Mouse (Mus musculus) lung, postnatal 25 days (tissue): Measurements from ENCODE around the gene Sirpa.

Experiments
- DNase-seq: peaks from one replicate; pipeline ENCODE4 v3.0.0; 2022; ENCODE audit warnings: low spot score

The Sirpa gene

GRCm38 (mm10) chr2:129584905-129585304, 7.7 kb upstream of the Sirpa start:
- no peak for DNase-seq

- peak; percentile 60 for DNase-seq
These were observed 6.6 kb upstream of the Sirpa start for GRCm38 (mm10) chr2:129585904-129586514.

- DNase-seq, result no peak
These were observed 5.4 kb upstream of the Sirpa start for GRCm38 (mm10) chr2:129587241-129587640.

GRCm38 (mm10) chr2:129587825-129588251, 4.8 kb upstream of the Sirpa start:
- DNase-seq, result no peak

- DNase-seq, result peak; percentile 33
These were observed 738 bp upstream of the Sirpa start for GRCm38 (mm10) chr2:129591897-129592296.

GRCm38 (mm10) chr2:129593141-129593875, 673 bp downstream of the Sirpa start:
- peak; percentile 56 for DNase-seq

- DNase-seq, result peak; percentile 21
These were observed 1.3 kb downstream of the Sirpa start for GRCm38 (mm10) chr2:129593876-129594421.

- DNase-seq, result no peak
These were observed 1.9 kb downstream of the Sirpa start for GRCm38 (mm10) chr2:129594569-129594968.

- DNase-seq, result no peak
These were observed 2.6 kb downstream of the Sirpa start for GRCm38 (mm10) chr2:129595206-129595605.

- peak; percentile 47 for DNase-seq
These were observed 3.1 kb downstream of the Sirpa start for GRCm38 (mm10) chr2:129595661-129596209.

- DNase-seq, result no peak
These were observed 4.0 kb downstream of the Sirpa start for GRCm38 (mm10) chr2:129596555-129597172.

GRCm38 (mm10) chr2:129597581-129597980, 4.9 kb downstream of the Sirpa start:
- DNase-seq, result no peak

- no peak for DNase-seq
These were observed 5.5 kb downstream of the Sirpa start for GRCm38 (mm10) chr2:129598094-129598493.

GRCm38 (mm10) chr2:129599231-129600084, 6.8 kb downstream of the Sirpa start:
- DNase-seq, result no peak

GRCm38 (mm10) chr2:129601059-129601650, 8.5 kb downstream of the Sirpa start:
- DNase-seq, result peak; percentile 43

GRCm38 (mm10) chr2:129601894-129602663, 9.4 kb downstream of the Sirpa start:
- no peak for DNase-seq

GRCm38 (mm10) chr2:129602856-129603255, 10.2 kb downstream of the Sirpa start:
- DNase-seq, result no peak

GRCm38 (mm10) chr2:129603536-129603935, 10.9 kb downstream of the Sirpa start:
- no peak for DNase-seq

GRCm38 (mm10) chr2:129604032-129604431, 11.4 kb downstream of the Sirpa start:
- no peak for DNase-seq

GRCm38 (mm10) chr2:129605816-129606215, 13.2 kb downstream of the Sirpa start:
- DNase-seq, result no peak
